Mouse (Mus musculus) forebrain, embryonic 11.5 days (tissue): ENCODE measurements at regions not wholly inside any gene's neighbourhood (a gene's known extent, or its start where the extent isn't known, plus 50 kb on each side); places are given as distances from the start of the nearest gene placed in this dataset.

Experiments used
- ATAC-seq: fragments of 200-750 bp; cut with Nextera tagmentation; replicated peaks from 2 replicates; pipeline ENCODE4 v1.8.0; 2017; ENCODE audit warnings: moderate TSS enrichment; ENCODE audit not compliant: low FRiP score
- DNase-seq: peaks from one replicate; pipeline ENCODE4 v3.0.0-alpha.2; 2017; ENCODE audit warnings: low spot score
- H3K27ac ChIP-seq: fragments of 300-500 bp; sonication (generic); 2 replicates; pipeline ENCODE4 v1.5.1; 2014; ENCODE audit warnings: low read depth, low read length
- H3K27me3 ChIP-seq: fragments of 300-500 bp; sonication (generic); 2 replicates; pipeline ENCODE4 v1.6.1; 2014; ENCODE audit warnings: mild to moderate bottlenecking, low read length, mixed read lengths; ENCODE audit not compliant: control insufficient read depth, insufficient read depth
- H3K36me3 ChIP-seq: fragments of 300-500 bp; sonication (generic); 2 replicates; pipeline ENCODE4 v1.6.1; 2014; ENCODE audit warnings: mild to moderate bottlenecking, low read length, moderate library complexity, mixed read lengths; ENCODE audit not compliant: control insufficient read depth, insufficient read depth
- H3K4me1 ChIP-seq: fragments of 300-500 bp; sonication (generic); replicated peaks from 2 replicates; pipeline ENCODE4 v1.6.1; 2014; ENCODE audit warnings: low read length, mixed read lengths; ENCODE audit not compliant: control insufficient read depth, insufficient read depth
- H3K4me2 ChIP-seq: fragments of 300-500 bp; sonication (generic); 2 replicates; pipeline ENCODE4 v1.6.1; 2014; ENCODE audit warnings: low read depth, mild to moderate bottlenecking, low read length, moderate library complexity, mixed read lengths; ENCODE audit not compliant: severe bottlenecking
- H3K4me3 ChIP-seq: fragments of 300-500 bp; sonication (generic); 2 replicates; pipeline ENCODE4 v1.5.1; 2014; ENCODE audit warnings: low read depth, low read length
- H3K9ac ChIP-seq: fragments of 300-500 bp; sonication (generic); 2 replicates; pipeline ENCODE4 v1.6.1; 2014; ENCODE audit warnings: low read length
- H3K9me3 ChIP-seq: fragments of 300-500 bp; sonication (generic); 2 replicates; pipeline ENCODE4 v1.6.1; 2016; ENCODE audit warnings: low read length, mixed read lengths; ENCODE audit not compliant: control insufficient read depth
- WGBS: fragments of 180-500 bp; shearing (Covaris S2); extraction: QIAGEN DNeasy Blood & Tissue Kit; methylation state at CpG from one replicate; pipeline ENCODE4 v1.1.7; 2014; 5-methylcytosine and 5-hydroxymethylcytosine counted together

- H3K4me1 ChIP-seq, result 0 out of 2 replicates have a peak, but pooled peaks cover 2% of the 10 kb centered on the region
- ATAC-seq, result no peak
- WGBS, result 83% methylated on average over 7 of the region's 7 CpGs
- no peak overlapping the region for H3K9ac ChIP-seq
- no peak for DNase-seq
- H3K36me3 ChIP-seq, result no peaks in the 10 kb centered on the region
- H3K27ac ChIP-seq, result no peak overlapping the region
- no peaks in the 10 kb centered on the region for H3K27me3 ChIP-seq
- H3K4me2 ChIP-seq, result no peak overlapping the region
- no peaks in the 10 kb centered on the region for H3K9me3 ChIP-seq
- H3K4me3 ChIP-seq, result no peak overlapping the region
Measured at GRCm38 (mm10) chr6:93395952-93396351, 452.7 kb upstream of the Adamts9 start.

DNA sequence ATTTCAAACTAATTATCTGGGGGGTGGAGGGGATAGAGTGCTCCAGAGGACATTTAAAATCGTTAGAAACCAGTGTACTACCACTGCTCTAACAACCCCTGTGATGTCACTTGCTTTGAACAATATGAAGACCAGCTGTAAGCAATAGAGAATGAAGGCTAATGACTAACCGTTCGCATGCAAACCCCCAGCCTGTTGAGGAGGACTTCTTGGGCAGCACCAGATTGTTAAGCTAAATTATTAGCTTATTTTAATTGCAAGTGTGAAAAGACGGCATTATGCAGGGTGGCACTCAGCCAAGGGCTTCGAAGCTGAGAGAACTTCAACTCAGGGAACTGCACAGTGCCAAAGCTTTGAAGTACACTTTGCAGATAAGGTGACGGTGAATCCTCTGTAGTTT, 452.0 kb upstream of the Adamts9 start:
- WGBS, result 54% methylated on average over 6 of the region's 6 CpGs
- H3K9me3 ChIP-seq, result no peaks in the 10 kb centered on the region
- H3K27ac ChIP-seq, result no peak overlapping the region
- no peak overlapping the region for H3K9ac ChIP-seq
- H3K4me2 ChIP-seq, result no peak overlapping the region
- H3K27me3 ChIP-seq, result no peaks in the 10 kb centered on the region
- H3K36me3 ChIP-seq, result no peaks in the 10 kb centered on the region
- no peak overlapping the region for H3K4me3 ChIP-seq
- ATAC-seq (peak; percentile 51), DNase-seq (peak; percentile 57)
- 0 out of 2 replicates have a peak, but pooled peaks cover 2% of the 10 kb centered on the region for H3K4me1 ChIP-seq

DNA sequence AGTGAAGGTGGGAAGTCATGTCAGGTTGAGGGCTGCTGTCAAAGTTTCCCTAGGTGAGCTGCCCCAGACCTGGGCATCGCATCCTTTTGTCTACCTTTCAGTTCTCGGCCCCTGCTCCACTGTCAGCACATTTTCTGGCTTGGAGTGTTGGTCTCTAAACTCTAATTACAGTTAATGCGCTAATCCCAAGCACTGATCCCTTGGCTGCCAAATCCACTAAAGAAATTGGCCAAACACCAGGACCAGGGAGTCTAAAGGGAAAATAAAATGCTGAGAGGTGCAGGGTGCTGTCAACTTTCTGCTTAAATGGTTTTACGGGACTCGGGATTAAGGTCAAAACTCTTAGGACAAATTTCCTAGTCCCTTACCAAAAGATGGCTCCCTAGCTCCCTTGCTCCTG, 450.3 kb upstream of the Adamts9 start:
- DNase-seq (no peak), ATAC-seq (no peak)
- H3K9me3 ChIP-seq, result no peaks in the 10 kb centered on the region
- WGBS, result 80% methylated on average over 5 of the region's 5 CpGs
- H3K4me3 ChIP-seq, result no peak overlapping the region
- 0 out of 2 replicates have a peak, but pooled peaks cover 2% of the 10 kb centered on the region for H3K4me1 ChIP-seq
- H3K36me3 ChIP-seq, result no peaks in the 10 kb centered on the region
- H3K27me3 ChIP-seq, result no peaks in the 10 kb centered on the region
- no peak overlapping the region for H3K27ac ChIP-seq
- no peak overlapping the region for H3K4me2 ChIP-seq
- H3K9ac ChIP-seq, result no peak overlapping the region

GRCm38 (mm10) chr6:93392402-93392801, 449.1 kb upstream of the Adamts9 start:
- Histone ChIP-seq H3K36me3 (no peaks in the 10 kb centered on the region), H3K9ac (no peak overlapping the region), H3K9me3 (no peaks in the 10 kb centered on the region), H3K27ac (no peak overlapping the region), H3K4me3 (no peak overlapping the region), H3K4me2 (no peak overlapping the region), H3K27me3 (no peaks in the 10 kb centered on the region), H3K4me1 (0 out of 2 replicates have a peak, but pooled peaks cover 2% of the 10 kb centered on the region)
- ATAC-seq (no peak), DNase-seq (no peak)
- 89% methylated on average over 6 of the region's 6 CpGs for WGBS

DNA sequence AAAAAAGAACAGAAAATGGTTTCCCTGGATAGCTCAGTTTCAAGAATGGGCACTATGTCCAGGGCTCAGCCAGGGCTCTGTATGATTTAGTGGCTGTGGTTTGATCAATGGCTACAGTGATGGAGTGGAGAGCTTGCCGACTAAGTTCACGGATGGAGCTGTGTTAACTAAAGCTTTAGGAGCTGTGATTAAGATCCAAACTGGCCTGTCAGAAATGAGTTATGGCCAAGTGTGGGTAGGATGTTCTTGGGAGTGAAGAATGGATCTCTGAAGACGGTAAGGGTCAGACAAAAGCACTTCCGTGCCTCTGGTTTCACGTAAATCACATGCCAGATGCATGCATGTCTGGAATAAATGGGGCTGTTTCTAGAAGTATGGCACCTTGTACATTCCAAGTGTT, 447.9 kb upstream of the Adamts9 start:
- WGBS, result 94% methylated on average over 5 of the region's 5 CpGs
- H3K4me1 ChIP-seq, result 0 out of 2 replicates have a peak, but pooled peaks cover 2% of the 10 kb centered on the region
- no peak overlapping the region for H3K4me3 ChIP-seq
- ATAC-seq, result no peak
- no peaks in the 10 kb centered on the region for H3K9me3 ChIP-seq
- H3K36me3 ChIP-seq, result no peaks in the 10 kb centered on the region
- no peaks in the 10 kb centered on the region for H3K27me3 ChIP-seq
- H3K9ac ChIP-seq, result no peak overlapping the region
- no peak overlapping the region for H3K4me2 ChIP-seq
- DNase-seq, result no peak
- H3K27ac ChIP-seq, result no peak overlapping the region

DNA sequence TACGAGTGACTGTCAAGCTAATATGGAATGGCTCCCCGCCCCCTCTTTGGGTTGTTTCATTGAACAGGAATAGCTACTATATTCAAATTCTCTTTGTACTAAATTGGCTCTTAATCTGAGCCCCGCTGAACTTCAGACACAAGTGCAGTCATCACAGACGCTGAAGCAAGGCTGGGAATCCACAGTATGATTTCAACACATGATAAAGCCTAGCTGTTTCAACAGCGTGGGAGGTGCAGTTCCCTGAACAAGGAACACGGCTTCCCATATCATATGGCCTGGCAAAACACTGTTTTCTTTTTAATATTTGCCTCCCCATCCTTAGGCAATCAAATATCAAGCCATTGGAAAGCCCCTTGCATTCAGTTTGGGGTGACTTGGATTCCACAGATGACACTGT, 428.0 kb upstream of the Adamts9 start:
- H3K9me3 ChIP-seq, result no peaks in the 10 kb centered on the region
- no peaks in the 10 kb centered on the region for H3K36me3 ChIP-seq
- no peak for ATAC-seq

DNA sequence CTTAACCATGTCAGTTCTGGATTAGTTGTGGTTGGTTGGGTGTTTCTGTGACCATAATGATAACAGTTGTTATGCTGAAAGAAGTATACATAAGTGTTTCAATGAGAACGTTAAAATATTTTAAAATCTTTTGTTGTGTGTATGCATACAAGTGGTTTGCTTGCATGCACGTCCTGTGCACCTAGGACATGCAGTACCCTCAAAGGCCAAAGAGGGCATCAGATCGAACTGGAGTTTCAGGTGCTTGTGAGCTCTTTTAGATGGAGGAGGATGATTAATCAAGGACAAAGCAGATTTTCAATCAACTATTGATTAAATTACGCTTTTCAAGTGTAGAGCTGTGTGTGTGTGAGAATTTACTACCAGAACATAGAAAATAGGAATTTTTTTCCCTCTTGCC, 420.6 kb upstream of the Adamts9 start:
- Histone ChIP-seq H3K36me3 (no peaks in the 10 kb centered on the region), H3K27ac (no peak overlapping the region), H3K4me2 (no peak overlapping the region), H3K9ac (no peak overlapping the region), H3K27me3 (no peaks in the 10 kb centered on the region), H3K4me1 (no peaks in the 10 kb centered on the region), H3K4me3 (no peak overlapping the region), H3K9me3 (no peaks in the 10 kb centered on the region)
- no peak for DNase-seq
- no peak for ATAC-seq
- WGBS, result 59% methylated on average over 4 of the region's 4 CpGs

More for the DNA sequence above, 428.0 kb upstream of the Adamts9 start:
- no peaks in the 10 kb centered on the region for H3K4me1 ChIP-seq
- H3K9ac ChIP-seq, result no peak overlapping the region
- H3K27me3 ChIP-seq, result no peaks in the 10 kb centered on the region
- no peak overlapping the region for H3K4me3 ChIP-seq
- H3K27ac ChIP-seq, result no peak overlapping the region
- no peak for DNase-seq
- no peak overlapping the region for H3K4me2 ChIP-seq
- WGBS, result 85% methylated on average over 6 of the region's 6 CpGs

- no peaks in the 10 kb centered on the region for H3K27me3 ChIP-seq
- no peak overlapping the region for H3K4me2 ChIP-seq
- WGBS, result 88% methylated on average over 12 of the region's 12 CpGs
Measured at GRCm38 (mm10) chr6:93353353-93354125, 410.2 kb upstream of the Adamts9 start.

More at GRCm38 (mm10) chr6:93353353-93354125, 410.2 kb upstream of the Adamts9 start:
- Histone ChIP-seq H3K27ac (no peak overlapping the region), H3K9ac (no peak overlapping the region), H3K9me3 (no peaks in the 10 kb centered on the region), H3K36me3 (no peaks in the 10 kb centered on the region), H3K4me3 (no peak overlapping the region), H3K4me1 (peaks cover 5% of the 10 kb centered on the region; the same call in 1 of the 2 replicates)
- no peak for DNase-seq
- ATAC-seq, result no peak
